Mouse (Mus musculus): ENCODE measurements around the gene Imp3.

GRCm38 (mm10) chr9:56915116-56915515 is 22.2 kb upstream of the Imp3 start:
- TF ChIP-seq POLR2A (IDR thresholded peaks at IDR 0.05; ENCODE audit: borderline replicate concordance, control insufficient read depth, low read depth, low read length) = no peak
- TF ChIP-seq CTCF (IDR thresholded peaks at IDR 0.05; ENCODE audit: control insufficient read depth, insufficient read depth, low read length) = no peak

Data from bone marrow, adult 2 months (tissue).